Mouse (Mus musculus) intestine, postnatal 0 days (tissue): ENCODE results near the gene Dnttip1. TPM values are rescaled to one million over a fixed set of nuclear protein-coding genes. Genes with fewer than 3 reads are reported as not detected.

Experiments
- ATAC-seq: fragments of 200-750 bp; cut with Nextera tagmentation; 2 replicates; pipeline ENCODE4 v1.8.0; 2017; ENCODE audit warnings: mild to moderate bottlenecking, moderate TSS enrichment, moderate library complexity
- H3K27ac ChIP-seq: fragments of 300-500 bp; sonication (generic); 2 replicates; pipeline ENCODE4 v1.5.1; 2014; ENCODE audit warnings: mild to moderate bottlenecking, low read depth, low read length, moderate library complexity
- H3K27me3 ChIP-seq: fragments of 300-500 bp; sonication (generic); replicated peaks from 2 replicates; pipeline ENCODE4 v1.6.1; 2014; ENCODE audit warnings: low read length, mixed read lengths; ENCODE audit not compliant: control insufficient read depth, insufficient read depth
- H3K36me3 ChIP-seq: fragments of 300-500 bp; sonication (generic); 2 replicates; pipeline ENCODE4 v1.6.1; 2014; ENCODE audit warnings: mild to moderate bottlenecking, moderate library complexity; ENCODE audit not compliant: control insufficient read depth, insufficient read depth
- H3K4me1 ChIP-seq: fragments of 300-500 bp; sonication (generic); replicated peaks from 2 replicates; pipeline ENCODE4 v1.6.1; 2014; ENCODE audit warnings: antibody characterized with exemption, low read length, mixed read lengths; ENCODE audit not compliant: control insufficient read depth, insufficient read depth
- H3K4me2 ChIP-seq: fragments of 300-500 bp; sonication (generic); replicated peaks from 2 replicates; pipeline ENCODE4 v1.6.1; 2014; ENCODE audit warnings: low read depth, mild to moderate bottlenecking, moderate library complexity
- H3K4me3 ChIP-seq: fragments of 300-500 bp; sonication (generic); 2 replicates; pipeline ENCODE4 v1.5.1; 2014; ENCODE audit warnings: low read depth, low read length
- H3K9ac ChIP-seq: fragments of 300-500 bp; sonication (generic); 2 replicates; pipeline ENCODE4 v1.6.1; 2014; ENCODE audit warnings: mild to moderate bottlenecking, low read depth, low read length
- H3K9me3 ChIP-seq: fragments of 300-500 bp; sonication (generic); 2 replicates; pipeline ENCODE4 v1.6.1; 2016; ENCODE audit warnings: mixed run types; ENCODE audit not compliant: control insufficient read depth
- CTCF ChIP-seq: sonication (generic); IDR thresholded peaks from 2 replicates; pipeline ENCODE4 v1.5.1; 2016; ENCODE audit warnings: low read depth, mild to moderate bottlenecking, control low read depth, antibody characterized with exemption, moderate library complexity
- WGBS: fragments of 180-500 bp; shearing (Covaris S2); extraction: QIAGEN DNeasy Blood & Tissue Kit; methylation state at CpG from one replicate; pipeline ENCODE4 v1.1.7; 2014; 5-methylcytosine and 5-hydroxymethylcytosine counted together
- polyA plus RNA-seq: library from polyadenylated mRNA; unstranded; fragments of >200 nt; fragmentation: Nextera tagmentation; extraction: Ambion mirVana; gene quantifications from 2 replicates; pipeline ENCODE4 v1.2.1, GENCODE M21; 2015

Dnttip1 gene
- polyA plus RNA-seq, 1 experiment from 2014 or later = 43.3 TPM

DNA sequence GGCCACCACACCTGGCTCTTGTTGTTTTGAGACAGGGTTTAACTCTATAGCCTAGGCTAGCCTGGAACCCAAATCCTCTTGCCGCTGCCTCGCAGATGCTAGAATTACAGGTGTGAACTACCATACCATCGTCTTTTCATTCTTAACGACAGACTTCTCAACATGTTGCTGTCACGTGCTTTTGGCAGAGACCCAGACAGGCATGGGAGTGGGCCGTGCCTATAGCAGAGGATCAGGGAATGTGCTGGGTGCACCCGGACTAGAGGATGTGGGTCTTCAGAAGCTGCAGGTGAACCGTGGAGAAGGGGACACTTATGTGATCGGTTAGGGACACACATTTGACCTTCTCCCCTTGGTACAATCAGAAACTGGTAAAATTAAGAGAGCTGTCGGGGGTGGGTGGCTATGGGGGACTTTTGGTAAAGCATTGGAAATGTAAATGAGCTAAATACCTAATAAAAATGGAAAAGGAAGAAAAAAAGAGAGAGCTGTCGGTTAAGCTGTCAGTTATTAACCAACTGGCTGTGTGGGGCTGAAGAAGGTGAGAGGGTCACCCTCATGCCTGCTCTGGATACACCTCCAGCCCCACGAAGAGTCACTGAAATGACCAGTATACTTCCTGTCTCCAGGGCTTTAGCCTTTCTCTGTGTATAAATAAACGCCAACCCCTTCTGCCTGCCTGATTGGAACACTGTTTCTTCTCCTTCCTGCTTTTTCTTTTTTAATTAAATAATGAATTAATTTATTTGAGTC is 54.6 kb downstream of the Dnttip1 start:
- 85% methylated on average over 13 of the region's 13 CpGs for WGBS
- no peak for ATAC-seq
- no peak overlapping the region for H3K9ac ChIP-seq
- H3K4me3 ChIP-seq = no peak overlapping the region
- H3K4me1 ChIP-seq = no peaks in the 10 kb centered on the region
- H3K9me3 ChIP-seq = no peaks in the 10 kb centered on the region
- H3K27me3 ChIP-seq = no peaks in the 10 kb centered on the region
- no peak overlapping the region for H3K4me2 ChIP-seq
- no peak overlapping the region for H3K27ac ChIP-seq
- no peak for TF ChIP-seq CTCF
- H3K36me3 ChIP-seq = peaks cover 54% of the 10 kb centered on the region

GRCm38 (mm10) chr2:164803201-164803920 is 57.6 kb downstream of the Dnttip1 start:
- H3K27ac ChIP-seq = peak overlapping the region; percentile 85
- TF ChIP-seq CTCF = no peak
- peak overlapping the region; percentile 87 for H3K4me2 ChIP-seq
- peak overlapping the region; percentile 74 for H3K9ac ChIP-seq
- no peaks in the 10 kb centered on the region for H3K27me3 ChIP-seq
- H3K36me3 ChIP-seq = peaks cover 28% of the 10 kb centered on the region
- peak overlapping the region; percentile 80 for H3K4me3 ChIP-seq
- H3K4me1 ChIP-seq = no peaks in the 10 kb centered on the region
- 0 out of 2 replicates have a peak, but pooled peaks have one; percentile 17 for ATAC-seq
- no peaks in the 10 kb centered on the region for H3K9me3 ChIP-seq
- WGBS = 49% methylated on average over 16 of the region's 16 CpGs

GRCm38 (mm10) chr2:164803921-164804313 is 58.1 kb downstream of the Dnttip1 start:
- no peak for TF ChIP-seq CTCF
- no peaks in the 10 kb centered on the region for H3K4me1 ChIP-seq
- peak overlapping the region; percentile 87 for H3K4me2 ChIP-seq
- no peak for ATAC-seq
- peak overlapping the region; percentile 80 for H3K4me3 ChIP-seq
- H3K9me3 ChIP-seq = no peaks in the 10 kb centered on the region
- WGBS = 43% methylated on average over 1 of the region's 1 CpGs
- H3K9ac ChIP-seq = peak overlapping the region; percentile 74
- H3K36me3 ChIP-seq = peaks cover 32% of the 10 kb centered on the region
- peak overlapping the region; percentile 85 for H3K27ac ChIP-seq
- H3K27me3 ChIP-seq = no peaks in the 10 kb centered on the region

- under 1% methylated on average over 47 of the region's 47 CpGs for WGBS
- Histone ChIP-seq H3K27me3 (no peaks in the 10 kb centered on the region), H3K36me3 (peaks cover 32% of the 10 kb centered on the region), H3K4me1 (no peaks in the 10 kb centered on the region), H3K9me3 (no peaks in the 10 kb centered on the region), H3K4me2 (peak within 1 kb of the TSS; percentile 87), H3K9ac (peak within 1 kb of the TSS; percentile 74), H3K4me3 (peak within 1 kb of the TSS; percentile 80), H3K27ac (peak within 1 kb of the TSS; percentile 85)
- peak; percentile 95 for ATAC-seq
- TF ChIP-seq CTCF = peak; percentile 17; the same call in 1 of the 2 replicates
Measured at GRCm38 (mm10) chr2:164804533-164805331, 58.9 kb downstream of the Dnttip1 start, which contains the start of the genes Acot8 and Zswim3. Gene Acot8 (minus strand): TSS chr2:164804882. Gene Zswim3 (plus strand): TSS chr2:164805098.

DNA sequence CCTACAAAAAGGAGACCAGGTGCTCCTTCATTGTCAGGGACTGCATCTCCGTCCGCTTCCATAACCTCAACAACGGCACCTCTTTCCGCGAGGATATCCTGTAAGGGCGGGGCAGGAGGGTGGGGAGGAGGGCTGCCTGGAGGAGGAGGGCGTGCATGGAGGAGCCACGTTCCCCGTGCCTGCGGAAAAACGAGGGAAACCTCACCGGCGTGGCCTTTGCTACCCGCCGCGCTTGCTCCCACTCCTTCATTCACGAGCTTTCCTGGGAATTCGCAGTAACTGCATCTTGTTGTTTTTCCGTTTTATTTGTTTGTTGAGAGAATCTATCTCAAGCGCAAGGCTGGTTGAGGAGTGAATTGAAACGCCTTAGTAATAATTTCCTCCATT is 59.5 kb downstream of the Dnttip1 start:
- H3K4me3 ChIP-seq = peak overlapping the region; percentile 80
- H3K36me3 ChIP-seq = peaks cover 26% of the 10 kb centered on the region
- 0 out of 2 replicates have a peak, but pooled peaks have one; percentile 2 for TF ChIP-seq CTCF
- no peaks in the 10 kb centered on the region for H3K4me1 ChIP-seq
- peak; percentile 63 for ATAC-seq
- peak overlapping the region; percentile 87 for H3K4me2 ChIP-seq
- no peaks in the 10 kb centered on the region for H3K9me3 ChIP-seq
- H3K27me3 ChIP-seq = no peaks in the 10 kb centered on the region
- under 1% methylated on average over 21 of the region's 21 CpGs for WGBS
- H3K27ac ChIP-seq = peak overlapping the region; percentile 85
- H3K9ac ChIP-seq = peak overlapping the region; percentile 71
